Mouse (Mus musculus) gastrocnemius, adult 8-10 months (tissue): ENCODE measurements at regions not wholly inside any gene's neighbourhood (a gene's known extent, or its start where the extent isn't known, plus 50 kb on each side); places are given as distances from the start of the nearest gene placed in this dataset.

Source experiments
- DNase-seq, 2 experiments: peaks; one replicate each; pipeline ENCODE4 v3.0.0; 2022; ENCODE audit warnings: low spot score in 2 of 2

DNA sequence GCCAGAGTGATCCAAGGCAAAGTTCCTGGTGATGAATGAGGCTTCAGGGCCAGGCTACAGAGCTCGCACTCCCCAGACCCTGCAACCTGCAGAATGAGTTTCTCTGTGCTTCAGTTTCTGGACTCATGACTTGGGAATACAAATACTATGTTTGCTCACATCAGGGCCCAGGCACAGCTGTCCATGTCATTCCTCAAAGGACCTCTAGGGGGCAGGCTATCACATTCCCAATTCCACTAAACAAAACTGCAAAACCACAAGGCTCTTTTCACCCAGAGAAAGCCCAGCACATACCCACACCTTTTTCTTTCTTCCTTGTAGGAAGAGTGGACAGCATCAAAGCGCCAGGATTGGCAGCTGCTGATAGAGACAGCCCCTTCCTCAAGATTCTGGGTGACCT is 153.7 kb upstream of the Kazn start:
- no peak for DNase-seq

DNA sequence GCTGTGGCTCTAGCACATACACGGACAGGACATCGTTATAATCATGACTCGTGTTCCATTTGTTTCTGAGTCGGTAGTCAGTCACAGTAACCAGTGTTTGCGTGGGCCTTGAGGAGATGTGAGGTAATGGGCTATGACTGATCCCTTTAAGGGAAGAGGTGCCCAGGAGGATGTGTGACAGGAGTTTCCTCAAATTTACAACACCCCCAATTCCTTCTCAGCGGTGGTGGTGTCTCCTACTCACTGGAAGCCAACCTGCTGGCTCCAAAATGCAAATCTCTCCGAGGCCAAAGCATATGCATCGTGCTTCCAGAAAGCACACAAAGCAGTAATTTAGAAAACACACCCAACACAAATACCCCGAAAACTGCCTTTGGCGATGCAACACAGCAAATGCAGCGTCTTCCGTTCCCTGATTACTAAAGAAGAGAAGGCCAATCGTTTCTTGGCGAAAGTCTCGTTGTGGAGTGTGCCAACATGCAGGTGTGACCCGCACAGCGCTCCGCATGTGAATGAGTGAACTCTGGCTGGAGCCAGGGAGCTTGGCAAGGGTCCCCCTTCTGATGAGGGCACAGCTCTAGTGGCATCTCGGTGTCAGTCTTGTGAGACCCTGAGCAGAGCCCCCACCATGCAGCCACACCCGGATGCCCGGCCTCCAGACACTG is 151.5 kb upstream of the Kazn start:
- DNase-seq: no peak

DNA sequence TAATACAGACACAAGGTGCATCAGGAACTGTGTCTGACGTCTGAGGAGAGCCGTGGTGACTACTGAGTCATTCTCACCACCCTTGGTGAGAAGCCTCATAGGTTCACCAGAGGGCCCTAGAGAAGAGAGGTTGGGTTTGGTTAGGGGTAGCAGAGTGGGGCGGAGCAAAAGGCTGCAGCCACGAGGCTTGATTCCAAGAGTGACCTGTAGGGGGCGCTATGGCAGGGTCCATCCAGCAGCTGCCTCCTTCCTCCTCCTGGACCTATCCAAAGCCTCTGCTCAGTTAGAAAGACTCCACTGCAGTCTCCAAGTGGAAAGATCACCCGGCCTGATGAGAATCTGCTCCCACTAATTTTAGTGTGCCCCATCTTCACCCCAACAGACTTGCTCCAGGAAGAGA is 149.3 kb upstream of the Kazn start:
- no peak for DNase-seq

DNA sequence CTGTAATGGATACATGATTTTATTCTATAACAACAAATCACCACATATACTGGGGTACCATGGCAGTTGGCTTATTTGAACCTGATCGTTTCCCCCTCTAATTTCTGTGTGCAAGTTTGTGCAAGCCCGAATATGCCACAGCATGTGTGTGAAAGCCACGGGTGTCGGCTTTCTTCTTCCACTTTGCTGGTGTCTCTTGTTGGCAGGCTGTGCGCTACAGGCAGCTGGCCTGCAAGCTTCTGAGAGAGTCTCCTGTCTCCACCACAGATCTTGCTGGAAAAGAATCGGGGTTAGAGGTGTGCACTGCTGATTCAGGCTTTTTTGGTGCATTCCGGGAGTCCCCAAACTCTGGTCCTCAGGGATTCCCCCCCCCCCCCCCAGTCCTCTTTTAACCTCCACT is 142.0 kb upstream of the Kazn start:
- no peak for DNase-seq

DNA sequence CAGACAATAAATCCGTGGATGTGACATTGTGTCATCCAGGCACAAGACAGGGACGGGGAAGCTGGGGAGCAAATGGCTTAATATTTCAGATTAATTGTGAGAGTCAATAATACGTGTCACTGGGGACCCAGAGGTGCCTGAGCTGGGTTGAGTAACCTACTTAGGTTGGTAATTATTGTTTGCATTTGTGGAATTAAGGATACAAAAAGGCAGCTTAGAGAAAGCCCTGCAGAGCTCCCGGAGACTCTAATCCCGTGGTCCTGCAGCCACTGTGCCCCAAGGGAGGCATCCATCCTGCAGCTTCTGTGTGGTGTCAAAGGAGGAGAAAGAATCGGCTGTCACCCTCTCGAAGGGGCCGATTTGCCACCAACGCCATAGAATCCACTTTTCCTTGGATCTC is 139.3 kb upstream of the Kazn start:
- no peak for DNase-seq

DNA sequence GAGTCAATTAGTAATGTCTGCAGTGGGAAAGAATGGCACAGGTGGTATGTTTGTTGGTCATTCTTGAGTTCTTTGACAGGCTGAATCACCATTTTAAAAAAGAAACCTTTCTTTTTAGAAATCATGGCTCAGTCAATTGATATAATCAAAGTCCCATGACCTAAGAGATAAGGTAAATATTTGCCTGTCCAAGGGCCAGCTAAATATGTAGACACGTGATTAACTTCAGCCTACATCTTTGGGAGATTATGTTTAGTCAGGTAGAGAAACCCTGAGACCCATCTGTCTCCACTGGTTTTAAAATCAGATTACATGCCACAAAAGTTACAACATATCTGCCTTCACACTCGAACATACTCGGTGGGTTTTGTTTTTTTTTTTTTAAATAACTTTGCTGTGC is 128.6 kb upstream of the Kazn start:
- no peak for DNase-seq

DNA sequence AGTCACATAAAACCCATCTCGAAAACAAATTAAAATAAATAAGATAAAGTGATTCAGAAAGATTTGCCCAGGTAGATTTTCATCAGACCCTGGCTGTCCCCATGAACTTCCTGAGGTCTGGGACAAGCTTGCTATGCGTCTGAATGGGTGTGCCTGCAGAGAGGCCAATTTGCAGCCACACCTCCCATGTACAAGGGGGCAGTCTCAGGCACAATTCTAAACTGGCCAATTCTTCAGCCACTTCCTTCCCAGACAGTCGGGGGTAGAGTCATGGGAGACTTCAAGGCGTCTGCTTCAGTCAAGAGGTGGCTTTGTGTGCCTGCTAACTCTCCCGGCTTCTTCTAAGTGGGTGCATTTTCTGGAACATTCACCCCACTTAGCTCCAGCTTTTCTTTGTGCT is 122.9 kb upstream of the Kazn start:
- DNase-seq: no peak

DNA sequence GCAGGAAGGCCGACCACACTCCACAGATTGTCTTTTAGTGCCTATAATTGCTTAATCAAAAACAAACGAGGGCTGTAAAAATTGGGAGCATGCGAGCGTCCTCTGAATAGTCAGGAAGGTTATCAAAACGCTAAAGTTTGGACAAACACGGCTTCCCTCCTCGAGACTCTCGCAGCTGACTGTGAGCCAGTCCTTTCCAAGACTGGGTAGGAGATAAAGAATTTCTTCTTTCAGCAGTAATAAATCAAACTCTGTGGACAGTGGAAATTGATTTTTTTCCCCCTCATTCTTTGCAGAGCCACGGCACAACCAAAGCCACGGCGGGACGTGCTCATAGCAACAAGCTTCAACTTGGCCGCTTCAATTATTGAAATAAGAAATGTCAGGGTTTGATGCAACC is 119.7 kb upstream of the Kazn start:
- DNase-seq: no peak

DNA sequence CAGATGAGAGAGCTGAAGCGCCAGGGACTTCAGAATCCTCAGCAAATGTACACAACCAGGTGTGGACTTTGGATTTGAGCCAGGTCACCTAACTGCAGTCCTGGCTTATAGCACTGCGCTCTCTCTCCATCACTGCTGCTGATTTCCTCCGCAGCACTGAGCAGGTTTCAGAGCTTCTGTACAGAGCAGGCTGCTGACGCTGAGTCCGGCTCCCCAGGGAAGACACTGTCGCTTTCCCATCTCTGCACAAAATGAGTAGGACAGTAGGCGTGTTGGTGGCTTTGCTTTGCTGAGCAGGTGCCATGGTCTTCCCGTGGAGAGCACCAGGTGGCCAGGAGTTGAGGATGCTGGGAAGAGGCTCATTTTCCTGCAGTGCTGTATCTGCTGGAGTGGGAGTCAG is 116.2 kb upstream of the Kazn start:
- DNase-seq: no peak

DNA sequence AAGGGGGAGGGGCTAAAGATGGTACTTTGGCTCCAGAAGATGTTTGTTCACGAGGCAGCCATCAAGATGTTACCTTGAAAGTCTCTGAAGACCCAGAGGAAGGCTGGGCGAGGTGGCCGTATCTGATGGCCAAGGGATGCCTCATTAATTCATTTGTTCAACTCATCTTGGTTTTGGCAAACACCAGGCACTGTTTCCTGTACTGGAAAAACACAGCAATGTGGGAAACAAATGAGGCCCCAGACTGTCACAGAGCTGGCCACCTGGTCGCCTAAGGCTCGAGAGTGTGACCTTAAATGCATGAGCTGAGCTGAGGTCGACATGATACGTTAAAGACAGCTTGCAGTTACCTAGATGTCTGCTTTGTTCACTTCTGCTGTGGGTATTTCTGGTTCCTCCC is 114.3 kb upstream of the Kazn start:
- no peak for DNase-seq

DNA sequence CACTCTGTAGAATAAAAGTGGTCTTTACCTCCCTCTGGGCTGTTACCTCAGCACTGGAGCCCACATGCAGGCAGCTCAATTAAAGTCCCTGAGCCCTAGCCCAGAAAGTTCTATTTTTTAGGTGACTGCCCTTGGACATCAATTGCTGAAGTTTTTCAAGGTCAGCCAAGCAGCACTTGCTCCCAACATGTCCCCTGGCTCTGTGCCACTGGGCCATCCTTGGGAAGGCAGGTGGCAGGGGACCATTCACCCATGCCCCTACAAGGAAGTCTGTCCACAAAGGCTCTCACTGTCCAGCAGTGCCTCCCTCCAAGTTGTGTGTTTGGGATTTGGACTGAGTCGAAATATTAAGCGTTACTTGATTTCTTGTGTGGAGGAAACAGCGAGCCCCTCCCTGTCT is 112.6 kb upstream of the Kazn start:
- no peak for DNase-seq

DNA sequence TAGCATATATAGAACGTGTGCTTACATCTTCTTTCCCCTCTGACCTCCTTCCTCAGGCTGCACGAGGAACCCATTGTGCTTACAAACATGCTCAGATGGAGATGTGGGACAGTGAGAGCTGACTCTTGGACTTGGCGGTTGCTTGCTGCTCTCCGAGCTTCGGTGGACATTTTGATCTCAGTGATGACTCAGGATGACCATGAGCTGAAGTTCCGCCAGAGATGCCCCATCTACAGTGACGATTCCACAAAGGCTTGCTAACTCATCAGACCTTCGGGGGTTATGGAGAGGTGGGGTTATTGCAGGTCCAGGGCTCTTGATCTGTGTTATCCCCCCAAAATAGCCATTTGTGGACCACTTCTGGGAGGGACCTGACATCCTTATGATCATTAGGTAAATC is 111.8 kb upstream of the Kazn start:
- no peak for DNase-seq

DNA sequence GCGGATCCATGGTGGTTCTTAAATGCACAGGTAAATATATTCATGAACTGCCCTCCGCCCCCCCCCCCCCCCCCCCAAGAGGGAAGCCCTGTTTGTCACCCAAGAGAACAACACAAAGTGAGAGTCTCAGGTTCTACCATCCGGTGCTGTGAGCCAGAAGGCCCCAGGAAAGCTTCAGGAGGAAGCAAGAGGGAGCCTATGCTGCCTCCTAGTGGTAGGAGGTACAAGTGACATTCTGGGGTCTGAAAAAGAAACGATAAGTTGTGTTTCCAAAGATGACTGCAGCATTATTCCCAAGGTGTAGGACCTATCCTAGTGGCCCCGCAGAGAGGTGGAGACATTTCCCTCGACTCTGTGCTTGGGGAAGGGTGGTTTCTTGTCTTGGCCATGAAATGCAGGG is 109.7 kb upstream of the Kazn start:
- DNase-seq: no peak

DNA sequence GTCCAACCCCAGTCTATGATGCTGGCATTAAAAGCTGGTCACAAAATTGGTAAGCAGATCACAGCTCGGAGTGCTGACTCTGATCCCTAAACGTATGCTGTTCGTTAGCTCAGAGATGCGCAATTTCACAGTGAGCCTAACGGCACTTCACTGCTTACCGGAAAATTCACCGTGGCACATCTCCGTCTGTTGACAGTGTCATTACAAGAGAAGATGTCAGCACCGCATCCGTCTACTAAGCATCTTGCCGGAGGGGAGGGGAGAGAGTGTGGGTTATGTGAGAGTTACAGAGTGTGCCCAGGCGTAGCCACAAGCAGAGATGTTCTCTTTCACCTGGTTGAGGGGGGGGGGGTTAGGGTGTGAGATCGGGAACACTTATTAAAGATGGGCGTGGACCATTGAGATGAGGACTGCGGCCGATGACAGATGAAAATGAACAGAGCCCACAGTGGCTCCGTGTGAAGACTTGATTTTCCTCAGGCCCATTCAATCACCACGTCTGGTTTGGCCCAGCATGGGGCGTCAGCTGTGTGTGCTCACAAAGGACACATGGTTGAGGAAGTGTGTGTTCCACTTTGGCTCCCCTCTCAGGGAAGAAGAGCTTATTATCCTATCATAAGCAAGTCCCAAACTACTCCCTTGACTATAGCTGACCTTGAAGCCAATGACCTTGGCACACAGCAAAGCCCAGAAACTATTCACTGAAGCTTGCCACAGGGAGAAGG is 103.4 kb upstream of the Kazn start:
- no peak for DNase-seq

DNA sequence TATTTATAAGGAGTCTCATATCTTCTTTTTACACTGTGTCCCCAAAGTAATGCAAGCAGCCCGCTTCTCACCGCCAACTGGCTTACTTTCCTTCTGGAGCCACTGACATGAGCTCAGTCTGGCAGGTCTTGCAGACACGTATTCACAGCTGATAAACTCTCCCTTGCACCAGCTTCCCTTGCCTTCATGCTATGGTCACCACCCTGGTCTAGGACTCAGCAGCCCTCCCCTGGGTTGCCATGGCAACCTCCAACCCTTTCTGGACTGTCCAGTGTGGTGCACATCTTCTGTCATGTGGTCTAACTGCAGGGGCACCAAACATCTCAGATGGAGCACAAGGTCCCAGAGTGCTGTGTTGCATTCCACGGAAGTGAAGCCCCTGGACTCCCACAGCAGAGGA is 102.1 kb upstream of the Kazn start:
- DNase-seq: no peak

DNA sequence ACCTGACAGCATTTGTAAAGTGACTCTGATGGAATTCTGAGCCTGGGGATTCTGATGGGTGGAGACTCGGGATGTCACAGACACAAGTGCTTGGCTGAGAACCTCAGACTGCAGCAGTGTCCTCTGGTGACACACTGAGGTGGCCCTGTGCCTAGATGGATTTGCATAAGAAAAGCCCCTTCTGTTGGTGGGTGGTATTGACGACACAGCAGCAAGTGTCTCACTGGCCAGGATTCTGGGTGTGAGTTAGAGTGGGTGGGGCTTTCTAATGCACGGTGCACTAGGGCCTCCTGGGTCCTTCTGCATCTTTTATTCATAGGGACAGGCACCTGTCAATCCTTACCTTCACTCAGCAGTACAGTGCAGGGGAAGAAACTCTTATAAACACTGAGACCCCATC is 100.9 kb upstream of the Kazn start:
- no peak for DNase-seq

DNA sequence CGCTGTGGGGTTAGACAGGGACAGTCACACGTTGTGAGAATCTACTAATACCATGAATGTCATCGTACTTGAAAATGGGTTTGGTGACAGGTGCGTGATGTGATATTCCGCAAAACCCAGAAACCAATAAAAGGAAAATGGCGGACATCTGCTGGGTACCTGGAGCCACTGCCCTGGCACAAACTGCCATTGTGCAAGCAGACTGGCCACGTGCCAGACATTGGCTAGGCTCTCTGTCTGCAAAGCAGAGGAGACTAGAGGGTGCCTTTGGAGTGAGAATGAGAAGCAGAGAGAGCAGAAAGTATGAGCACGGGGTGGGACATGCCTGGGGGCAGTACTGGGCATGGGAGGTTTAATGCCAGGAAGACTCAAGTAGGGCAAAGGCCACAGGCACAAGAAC is 98.5 kb upstream of the Kazn start:
- DNase-seq: no peak

DNA sequence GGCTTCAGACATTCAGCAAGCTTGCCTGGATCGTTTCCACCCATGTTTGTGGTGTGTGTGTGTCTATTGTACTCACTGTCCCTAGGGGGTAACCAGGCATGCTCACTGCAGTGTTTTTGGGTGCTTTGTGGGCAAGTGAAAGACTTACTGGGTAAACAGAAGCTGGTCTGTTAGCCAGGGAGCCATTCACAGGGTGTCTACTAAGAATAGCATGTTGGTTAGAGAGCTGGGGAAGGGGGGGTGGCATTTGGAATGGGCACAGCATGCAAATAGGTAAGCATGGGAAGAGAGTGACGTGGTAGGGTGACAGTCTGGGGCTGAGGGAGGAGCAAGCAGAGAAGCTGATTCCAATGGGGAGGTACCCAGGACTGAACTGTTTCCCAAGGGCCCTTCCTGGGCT is 97.7 kb upstream of the Kazn start:
- no peak for DNase-seq

DNA sequence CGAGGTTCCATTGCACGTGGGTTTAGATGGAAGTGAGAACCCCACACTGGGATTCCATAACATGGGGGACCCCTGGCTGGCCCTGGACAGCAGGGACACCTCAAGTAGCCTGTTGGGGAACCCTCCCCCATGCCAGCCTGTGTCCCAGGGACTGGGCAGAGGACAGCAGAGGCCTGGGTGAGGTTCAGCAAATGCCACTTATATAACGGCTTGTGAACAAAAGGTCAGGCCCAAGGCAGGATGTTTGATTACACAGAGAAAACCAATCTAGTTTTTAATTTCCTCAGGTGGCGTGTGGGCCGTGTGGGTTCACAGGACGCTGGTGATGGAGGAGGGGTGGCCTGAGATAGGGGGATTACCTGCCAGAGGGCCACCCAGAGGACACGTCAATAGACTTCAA is 94.9 kb upstream of the Kazn start:
- no peak for DNase-seq

DNA sequence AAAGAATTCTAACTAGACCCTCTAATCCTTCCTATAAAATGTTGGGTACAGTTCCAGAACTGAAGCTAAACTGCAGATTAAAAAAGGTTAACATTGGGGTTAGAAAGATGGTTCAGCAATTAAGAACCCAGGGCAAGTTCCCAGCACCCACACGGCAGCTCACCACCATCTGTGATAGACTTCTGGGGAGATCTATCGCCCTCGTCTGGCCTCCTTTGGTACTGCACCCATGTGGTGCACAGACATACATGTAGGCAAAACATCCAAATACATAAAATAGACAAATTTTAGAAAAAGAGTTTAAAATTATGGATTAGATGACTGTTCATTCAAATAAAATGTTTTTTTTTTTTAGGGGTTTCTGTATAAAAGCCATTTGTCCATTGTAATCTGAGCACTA is 91.4 kb upstream of the Kazn start:
- DNase-seq: no peak

DNA sequence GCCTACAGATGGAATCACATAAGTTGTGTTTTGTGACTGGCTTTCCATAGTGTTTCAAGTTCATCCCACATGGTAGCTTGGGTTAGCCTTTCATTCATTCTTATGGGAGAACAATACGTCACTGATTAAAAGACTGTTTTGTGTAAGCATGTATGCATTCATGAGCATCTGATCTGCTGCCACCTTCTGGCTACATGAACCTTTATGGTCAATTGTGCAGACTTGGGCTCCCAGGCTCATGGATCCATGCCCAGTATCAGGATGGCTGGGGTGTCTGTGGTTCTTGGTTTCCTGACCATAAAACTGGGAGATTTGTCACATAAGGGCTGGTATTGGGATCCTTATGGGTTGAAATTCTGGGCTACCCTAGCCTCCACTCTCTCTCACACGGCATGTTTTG is 90.4 kb upstream of the Kazn start:
- DNase-seq: no peak

DNA sequence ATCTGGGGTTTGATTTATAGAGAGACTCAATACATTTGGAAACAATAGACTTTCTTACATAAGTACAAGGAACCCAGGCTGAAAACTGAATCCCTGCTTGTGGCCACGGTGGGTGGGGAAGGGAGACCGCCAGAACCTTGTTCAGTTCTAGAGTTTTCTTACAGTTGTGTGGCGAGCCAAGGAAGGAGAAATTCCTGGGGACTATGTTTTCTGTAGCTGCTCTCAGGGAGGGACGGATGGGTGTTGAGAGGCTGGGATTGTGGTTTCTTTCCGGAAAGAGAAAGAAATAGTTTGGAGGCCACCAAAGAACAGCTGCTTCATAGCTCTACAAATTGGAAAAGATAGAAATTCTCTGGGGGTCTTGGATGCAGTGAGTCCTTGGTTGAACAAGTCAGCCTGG is 87.3 kb upstream of the Kazn start:
- no peak for DNase-seq

DNA sequence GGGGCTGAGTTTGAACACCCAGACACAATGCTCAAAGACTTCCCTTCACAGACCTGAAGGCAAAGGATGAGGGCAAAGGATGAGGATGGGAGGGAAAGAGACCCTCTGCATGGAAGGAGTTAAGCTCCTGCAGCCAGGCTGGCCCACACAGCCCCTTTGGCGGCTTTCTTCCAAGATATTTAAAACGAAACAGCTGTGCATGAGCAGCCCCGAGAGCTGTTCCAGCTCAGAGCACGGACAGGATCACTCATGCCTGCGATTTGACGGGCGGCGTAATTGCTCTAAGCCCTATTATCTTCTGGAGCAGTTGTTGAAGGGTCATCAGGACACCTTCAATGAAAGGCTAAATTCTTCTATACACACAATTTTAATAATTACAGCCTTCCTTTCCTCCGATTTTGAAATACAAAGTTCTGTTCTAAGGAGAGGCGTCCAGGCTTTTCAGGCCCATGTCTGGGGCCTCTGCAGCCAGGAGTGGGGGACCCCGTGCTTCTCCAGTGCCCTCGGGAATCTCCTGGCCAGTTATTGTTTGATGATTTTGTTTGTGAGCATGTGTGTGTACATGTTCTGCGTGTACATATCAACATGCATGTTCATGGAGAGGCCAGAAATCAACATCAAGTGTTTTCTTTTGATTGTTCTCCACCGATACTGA is 82.1 kb upstream of the Kazn start:
- DNase-seq: no peak
